Comparison of ENCODE assay signal across 9 mouse cellular contexts in the genomic region with DNA sequence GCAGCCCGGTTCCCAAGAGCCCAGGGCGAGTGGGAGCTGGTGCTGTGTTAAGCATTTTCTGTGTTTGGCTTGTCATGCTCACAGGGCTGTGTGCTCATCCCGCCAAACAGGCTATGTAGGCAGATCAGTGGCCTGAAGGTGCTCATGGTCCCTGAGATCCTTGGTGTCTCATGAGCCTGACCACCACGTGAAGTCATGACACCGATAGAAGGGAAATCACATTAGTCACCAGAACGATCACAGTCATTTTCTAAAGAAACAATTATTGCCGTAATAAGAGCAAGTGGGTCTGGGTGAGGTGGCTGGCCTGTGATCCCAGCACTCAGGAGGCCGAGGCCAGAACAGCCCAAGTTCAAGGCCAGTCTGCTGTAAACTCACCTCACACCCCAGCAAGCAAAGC. TPM values are rescaled to one million over a fixed set of nuclear protein-coding genes. Genes with fewer than 3 reads are reported as not detected.
A peak's percentile ranks its signal among the peaks of the same experiment; 100 is the strongest.
DNase-seq lines count a peak whose midpoint lies in the region; ATAC-seq and TF ChIP-seq lines count a peak whose summit lies in the region.
"Had no signal": no experiment of that assay in that cellular context is flagged by ENCODE, and none has a peak within 500 bp of the region (broad histone marks: within the 10 kb centered on the region; RNA-seq: fewer than 3 reads in every experiment).

No protein-coding gene starts in this region.

- no peak for TF ChIP-seq CTCF in layer of hippocampus, adult 2 months (conservative IDR thresholded peaks at IDR 0.05)
- no peak for TF ChIP-seq CTCF in hindbrain, postnatal 0 days (IDR thresholded peaks at IDR 0.05; ENCODE audit: low read depth)
- no peak for TF ChIP-seq CTCF in midbrain, postnatal 0 days (IDR thresholded peaks at IDR 0.05)

- DNase-seq in layer of hippocampus, adult 2 months (ENCODE audit: low spot score in 2 of 2): no peak
- DNase-seq in layer of hippocampus, postnatal 25 days (ENCODE audit: extremely low spot score in 1 of 2, low spot score in 1 of 2): no peak
- DNase-seq in hindbrain, postnatal 0 days (ENCODE audit: low spot score): no peak
- DNase-seq in midbrain, postnatal 0 days (ENCODE audit: low spot score): no peak
- DNase-seq in urinary bladder, adult 2 months (ENCODE audit: low spot score): no peak
- no peak for DNase-seq in adipocyte (ENCODE audit: low spot score)
- DNase-seq in gastrocnemius, adult 8-10 months (ENCODE audit: low spot score in 2 of 2): no peak
- DNase-seq: thymus, postnatal 14 days had no signal

- no peaks in the 10 kb centered on the region for H3K9me3 ChIP-seq in embryonic facial prominence, embryonic 13.5 days
- no peaks in the 10 kb centered on the region for H3K9me3 ChIP-seq in hindbrain, postnatal 0 days (ENCODE audit: low read length)
- H3K9me3 ChIP-seq in midbrain, postnatal 0 days (ENCODE audit: low read length): no peaks in the 10 kb centered on the region

- H3K9ac ChIP-seq in embryonic facial prominence, embryonic 13.5 days: peak overlapping the region; percentile 51; the same call in 1 of the 2 replicates
- no peak overlapping the region for H3K9ac ChIP-seq in hindbrain, postnatal 0 days (replicated peaks; ENCODE audit: low read length)
- no peak overlapping the region for H3K9ac ChIP-seq in midbrain, postnatal 0 days (replicated peaks; ENCODE audit: low read length, poor library complexity, severe bottlenecking)

- peaks cover 40% of the 10 kb centered on the region for H3K36me3 ChIP-seq in embryonic facial prominence, embryonic 13.5 days
- peaks cover 15% of the 10 kb centered on the region for H3K36me3 ChIP-seq in hindbrain, postnatal 0 days (ENCODE audit: insufficient read depth, low read length)
- peaks cover 15% of the 10 kb centered on the region for H3K36me3 ChIP-seq in midbrain, postnatal 0 days (ENCODE audit: insufficient read depth, low read length)

- 61% methylated on average over 8 of the region's 8 CpGs for WGBS in embryonic facial prominence, embryonic 13.5 days
- 45% methylated on average over 8 of the region's 8 CpGs for WGBS in hindbrain, postnatal 0 days
- WGBS in midbrain, postnatal 0 days: 56% methylated on average over 8 of the region's 8 CpGs

- H3K27ac ChIP-seq in layer of hippocampus, adult 2 months: peak overlapping the region; percentile 81
- peak overlapping the region; percentile 83 for H3K27ac ChIP-seq in embryonic facial prominence, embryonic 13.5 days
- peak overlapping the region; percentile 71 for H3K27ac ChIP-seq in hindbrain, postnatal 0 days
- H3K27ac ChIP-seq in midbrain, postnatal 0 days (ENCODE audit: low read depth, low read length): peak overlapping the region; percentile 26; the same call in 1 of the 2 replicates

- H3K4me1 ChIP-seq in embryonic facial prominence, embryonic 13.5 days: peaks cover 47% of the 10 kb centered on the region
- H3K4me1 ChIP-seq in hindbrain, postnatal 0 days (ENCODE audit: insufficient read depth, low read length): peaks cover 12% of the 10 kb centered on the region
- H3K4me1 ChIP-seq in midbrain, postnatal 0 days (ENCODE audit: insufficient read depth, low read length): 0 out of 2 replicates have a peak, but pooled peaks cover 3% of the 10 kb centered on the region

- H3K4me3 ChIP-seq in layer of hippocampus, adult 2 months: no peak overlapping the region
- no peak overlapping the region for H3K4me3 ChIP-seq in embryonic facial prominence, embryonic 13.5 days
- H3K4me3 ChIP-seq in hindbrain, postnatal 0 days (ENCODE audit: low read length): no peak overlapping the region
- H3K4me3 ChIP-seq in midbrain, postnatal 0 days (ENCODE audit: low read depth, low read length): no peak overlapping the region

- H3K27me3 ChIP-seq in embryonic facial prominence, embryonic 13.5 days: no peaks in the 10 kb centered on the region
- no peaks in the 10 kb centered on the region for H3K27me3 ChIP-seq in hindbrain, postnatal 0 days (ENCODE audit: insufficient read depth, low read length)
- H3K27me3 ChIP-seq in midbrain, postnatal 0 days (ENCODE audit: insufficient read depth, low read length): no peaks in the 10 kb centered on the region

- H3K4me2 ChIP-seq in embryonic facial prominence, embryonic 13.5 days: no peak overlapping the region
- H3K4me2 ChIP-seq in hindbrain, postnatal 0 days (ENCODE audit: low read depth, low read length): no peak overlapping the region
- no peak overlapping the region for H3K4me2 ChIP-seq in midbrain, postnatal 0 days (ENCODE audit: low read depth, low read length, poor library complexity, severe bottlenecking)

- no peak for ATAC-seq in embryonic facial prominence, embryonic 13.5 days (ENCODE audit: insufficient number of reproducible peaks, insufficient read depth, low FRiP score, low TSS enrichment, low read depth)
- ATAC-seq in hindbrain, postnatal 0 days: no peak
- ATAC-seq in midbrain, postnatal 0 days (ENCODE audit: low FRiP score): no peak

RNA-seq across cellular contexts. Expression of gene Fam129b, which starts 31.5 kb away (rescaled TPM):
- 10 to 100 TPM; 14.5 to 14.9 TPM for total RNA-seq in layer of hippocampus, adult 2 months (2021)
- 10 to 100 TPM; 15.1 to 15.7 TPM for total RNA-seq in layer of hippocampus, postnatal 25 days (2021)
- polyA plus RNA-seq in embryonic facial prominence, embryonic 13.5 days (2015; fragmentation: Nextera tagmentation; extraction: Ambion mirVana): 57.2 and 59.2 TPM in 2 replicates
- 49.8 and 52.7 TPM in 2 replicates for total RNA-seq in hindbrain, postnatal 0 days (2014; rRNA removed)
- polyA plus RNA-seq in hindbrain, postnatal 0 days (2015; fragmentation: Nextera tagmentation; extraction: Ambion mirVana): 20.8 and 23.5 TPM in 2 replicates
- 39.5 and 40.9 TPM in 2 replicates for total RNA-seq in midbrain, postnatal 0 days (2014; rRNA removed)
- polyA plus RNA-seq in midbrain, postnatal 0 days (2015; fragmentation: Nextera tagmentation; extraction: Ambion mirVana): 17.7 and 18.1 TPM in 2 replicates
- polyA plus RNA-seq in urinary bladder, adult 2 months (2012; rRNA removed): 99.6 and 102 TPM in 2 replicates
- total RNA-seq in gastrocnemius, adult 8-10 months (2022): 1 to 10 TPM; 3.8 to 6.3 (median 5.4) TPM

RNA-seq across cellular contexts. Expression of gene Rpl12, which starts 53.9 kb away (rescaled TPM):
- 100 to 1,000 TPM; 115 to 125 TPM for total RNA-seq in layer of hippocampus, adult 2 months (2021)
- 100 to 1,000 TPM; 101 to 110 TPM for total RNA-seq in layer of hippocampus, postnatal 25 days (2021)
- polyA plus RNA-seq in embryonic facial prominence, embryonic 13.5 days (2015; fragmentation: Nextera tagmentation; extraction: Ambion mirVana): 185 and 205 TPM in 2 replicates
- 154 and 168 TPM in 2 replicates for total RNA-seq in hindbrain, postnatal 0 days (2014; rRNA removed)
- 92.2 and 101 TPM in 2 replicates for polyA plus RNA-seq in hindbrain, postnatal 0 days (2015; fragmentation: Nextera tagmentation; extraction: Ambion mirVana)
- total RNA-seq in midbrain, postnatal 0 days (2014; rRNA removed): 173 and 196 TPM in 2 replicates
- polyA plus RNA-seq in midbrain, postnatal 0 days (2015; fragmentation: Nextera tagmentation; extraction: Ambion mirVana): 102 and 107 TPM in 2 replicates
- polyA plus RNA-seq in urinary bladder, adult 2 months (2012; rRNA removed): 1,100 and 1,122 TPM in 2 replicates
- 100 to 1,000 TPM in 2 of 4 experiments, 10 to 100 TPM in 2; 77.4 to 121 (median 96.8) TPM for total RNA-seq in gastrocnemius, adult 8-10 months (2022)

RNA-seq across cellular contexts. Expression of gene Lrsam1, which starts 54.0 kb away (rescaled TPM):
- total RNA-seq in layer of hippocampus, adult 2 months (2021): 10 to 100 TPM; 36.8 to 37.9 TPM
- total RNA-seq in layer of hippocampus, postnatal 25 days (2021): 10 to 100 TPM; 35.6 to 36.1 TPM
- 13.4 and 13.6 TPM in 2 replicates for polyA plus RNA-seq in embryonic facial prominence, embryonic 13.5 days (2015; fragmentation: Nextera tagmentation; extraction: Ambion mirVana)
- total RNA-seq in hindbrain, postnatal 0 days (2014; rRNA removed): 37.9 and 50.0 TPM in 2 replicates
- 19.5 and 22.1 TPM in 2 replicates for polyA plus RNA-seq in hindbrain, postnatal 0 days (2015; fragmentation: Nextera tagmentation; extraction: Ambion mirVana)
- 31.4 and 37.3 TPM in 2 replicates for total RNA-seq in midbrain, postnatal 0 days (2014; rRNA removed)
- polyA plus RNA-seq in midbrain, postnatal 0 days (2015; fragmentation: Nextera tagmentation; extraction: Ambion mirVana): 25.3 and 26.2 TPM in 2 replicates
- polyA plus RNA-seq in urinary bladder, adult 2 months (2012; rRNA removed): 15.1 and 15.9 TPM in 2 replicates
- 10 to 100 TPM; 10.1 to 14.6 (median 11.8) TPM for total RNA-seq in gastrocnemius, adult 8-10 months (2022)

Comparison
In these comparisons a context has a peak if more than half of its experiments do, and no peak if none do; other contexts are left out.
1. H3K27ac ChIP-seq: peak in every context shown above with its lines; median percentile 83 in embryonic facial prominence, embryonic 13.5 days; 81 in layer of hippocampus, adult 2 months; 71 in hindbrain, postnatal 0 days; 26 in midbrain, postnatal 0 days.